Comparison of ENCODE assay signal across 7 mouse cellular contexts in genomic region chr4:150964635-150965554, GRCm38 (mm10). TPM values are rescaled to one million over a fixed set of nuclear protein-coding genes. Genes with fewer than 3 reads are reported as not detected.
A peak's percentile ranks its signal among the peaks of the same experiment; 100 is the strongest.
DNase-seq lines count a peak whose midpoint lies in the region; ATAC-seq and TF ChIP-seq lines count a peak whose summit lies in the region.

No protein-coding gene starts in this region.

- DNase-seq in adrenal gland, adult 18-20 months (ENCODE audit: low spot score in 2 of 2): peak; percentile 81 to 90
- DNase-seq in embryo, embryonic 11 days: peak; percentile 78
- DNase-seq in left cerebral cortex, postnatal 4 days: peak; percentile 88
- peak; percentile 98 for DNase-seq in midbrain, embryonic 11.5 days (ENCODE audit: low spot score, missing footprints)
- peak; percentile 65 for DNase-seq in skeletal muscle tissue, adult 2 months (ENCODE audit: low read depth, low spot score)

- no peaks in the 10 kb centered on the region for H3K9me3 ChIP-seq in intestine, postnatal 0 days (ENCODE audit: control insufficient read depth)
- no peaks in the 10 kb centered on the region for H3K9me3 ChIP-seq in midbrain, embryonic 11.5 days (ENCODE audit: control insufficient read depth, low read length)

- intact Hi-C loops in left cerebral cortex, postnatal 4 days (cut with DNase I): loop anchor here (5.0 kb wide), 1 partner anchor 177 kb away; no protein-coding TSS in a partner anchor

- 13% methylated on average over 25 of the region's 25 CpGs for WGBS in intestine, postnatal 0 days
- WGBS in midbrain, embryonic 11.5 days: 16% methylated on average over 25 of the region's 25 CpGs

- no peak overlapping the region for H3K27ac ChIP-seq in intestine, postnatal 0 days (ENCODE audit: low read depth, low read length)
- no peak overlapping the region for H3K27ac ChIP-seq in midbrain, embryonic 11.5 days (ENCODE audit: low read depth, low read length)

- H3K27me3 ChIP-seq in intestine, postnatal 0 days (replicated peaks; ENCODE audit: control insufficient read depth, insufficient read depth, low read length): no peaks in the 10 kb centered on the region
- no peaks in the 10 kb centered on the region for H3K27me3 ChIP-seq in midbrain, embryonic 11.5 days (ENCODE audit: control insufficient read depth, insufficient read depth, low read length)

- no peaks in the 10 kb centered on the region for H3K4me1 ChIP-seq in intestine, postnatal 0 days (replicated peaks; ENCODE audit: control insufficient read depth, insufficient read depth, low read length)
- H3K4me1 ChIP-seq in midbrain, embryonic 11.5 days (ENCODE audit: control insufficient read depth, insufficient read depth, low read length): no peaks in the 10 kb centered on the region

- H3K4me2 ChIP-seq in intestine, postnatal 0 days (replicated peaks; ENCODE audit: low read depth): peak overlapping the region; percentile 60
- H3K4me2 ChIP-seq in midbrain, embryonic 11.5 days: peak overlapping the region; percentile 18; the same call in 1 of the 2 replicates

- H3K4me3 ChIP-seq in intestine, postnatal 0 days (ENCODE audit: low read depth, low read length): peak overlapping the region; percentile 27
- no peak overlapping the region for H3K4me3 ChIP-seq in midbrain, embryonic 11.5 days (ENCODE audit: low read depth, low read length)

- H3K9ac ChIP-seq in intestine, postnatal 0 days (ENCODE audit: low read depth, low read length): no peak overlapping the region
- no peak overlapping the region for H3K9ac ChIP-seq in midbrain, embryonic 11.5 days (ENCODE audit: low read length)

- peak; percentile 86 for ATAC-seq in granulocyte monocyte progenitor cell, adult 5-6 weeks (replicated peaks; ENCODE audit: poor library complexity, severe bottlenecking)
- peak; percentile 61 for ATAC-seq in intestine, postnatal 0 days
- ATAC-seq in midbrain, embryonic 11.5 days (ENCODE audit: low FRiP score): peak; percentile 68; the same call in 1 of the 2 replicates

- peak; percentile 87 for TF ChIP-seq CTCF in intestine, postnatal 0 days (IDR thresholded peaks at IDR 0.05; ENCODE audit: low read depth)

- H3K36me3 ChIP-seq in intestine, postnatal 0 days (ENCODE audit: control insufficient read depth, insufficient read depth): no peaks in the 10 kb centered on the region
- H3K36me3 ChIP-seq in midbrain, embryonic 11.5 days (ENCODE audit: control insufficient read depth, insufficient read depth, low read length): no peaks in the 10 kb centered on the region

RNA-seq across cellular contexts. Expression of gene Uts2, which starts 32.0 kb away (rescaled TPM):
- total RNA-seq in adrenal gland, adult 18-20 months (2021): not detected
- total RNA-seq in granulocyte monocyte progenitor cell, adult 5-6 weeks (2014; fragmentation: Nextera tagmentation): not detected in 2 replicates
- not detected in 2 replicates for total RNA-seq in granulocyte monocyte progenitor cell, adult 5-6 weeks (2017)
- polyA plus RNA-seq in intestine, postnatal 0 days (2015; fragmentation: Nextera tagmentation; extraction: Ambion mirVana): not detected in 2 replicates
- not detected for total RNA-seq in left cerebral cortex, postnatal 4 days (2021)
- polyA plus RNA-seq in midbrain, embryonic 11.5 days (2014; fragmentation: Nextera tagmentation; extraction: Ambion mirVana): not detected in 2 replicates

RNA-seq across cellular contexts. Expression of gene Tnfrsf9, which starts 50.5 kb away (rescaled TPM):
- under 1 TPM in 1 of 2 experiments, not detected in 1; 0.33 TPM for total RNA-seq in adrenal gland, adult 18-20 months (2021)
- total RNA-seq in granulocyte monocyte progenitor cell, adult 5-6 weeks (2014; fragmentation: Nextera tagmentation): not detected in 2 replicates
- total RNA-seq in granulocyte monocyte progenitor cell, adult 5-6 weeks (2017): not detected in 2 replicates
- polyA plus RNA-seq in intestine, postnatal 0 days (2015; fragmentation: Nextera tagmentation; extraction: Ambion mirVana): 0.20 and 0.42 TPM in 2 replicates
- total RNA-seq in left cerebral cortex, postnatal 4 days (2021): under 1 TPM in 1 of 2 experiments, not detected in 1; 0.24 TPM
- 0.18 and 0.30 TPM in 2 replicates for polyA plus RNA-seq in midbrain, embryonic 11.5 days (2014; fragmentation: Nextera tagmentation; extraction: Ambion mirVana)

RNA-seq across cellular contexts. Expression of gene Park7, which starts 50.7 kb away (rescaled TPM):
- 100 to 1,000 TPM; 279 to 299 TPM for total RNA-seq in adrenal gland, adult 18-20 months (2021)
- total RNA-seq in granulocyte monocyte progenitor cell, adult 5-6 weeks (2014; fragmentation: Nextera tagmentation): 284 and 328 TPM in 2 replicates
- total RNA-seq in granulocyte monocyte progenitor cell, adult 5-6 weeks (2017): 431 and 435 TPM in 2 replicates
- 223 and 231 TPM in 2 replicates for polyA plus RNA-seq in intestine, postnatal 0 days (2015; fragmentation: Nextera tagmentation; extraction: Ambion mirVana)
- 100 to 1,000 TPM; 207 to 213 TPM for total RNA-seq in left cerebral cortex, postnatal 4 days (2021)
- polyA plus RNA-seq in midbrain, embryonic 11.5 days (2014; fragmentation: Nextera tagmentation; extraction: Ambion mirVana): 383 and 406 TPM in 2 replicates
